Mouse (Mus musculus): ENCODE results near the gene Cdk2. TPM values are rescaled to one million over a fixed set of nuclear protein-coding genes. Genes with fewer than 3 reads are reported as not detected.
"Not testable (repeated sequence)": the region's sequence is repeated elsewhere in the genome, so short reads cannot be mapped to it uniquely, and the experiment has no call there.

The Cdk2 gene
- total RNA-seq, 2 experiments from 2014 or later: 2.0 to 3.0 TPM

- no peak for DNase-seq (ENCODE audit: low spot score in 2 of 2)
- H3K4me3 ChIP-seq: peak overlapping the region; percentile 42
- TF ChIP-seq CTCF (conservative IDR thresholded peaks at IDR 0.05): no peak
- no peak overlapping the region for H3K27ac ChIP-seq
Observed at GRCm38 (mm10) chr10:128737435-128737834, 32.6 kb upstream of the Cdk2 start.

- H3K4me3 ChIP-seq: no peak overlapping the region
- no peak overlapping the region for H3K27ac ChIP-seq
- no peak for DNase-seq (ENCODE audit: low spot score in 2 of 2)
- no peak for TF ChIP-seq CTCF (conservative IDR thresholded peaks at IDR 0.05)
Observed at GRCm38 (mm10) chr10:128731992-128732391, 27.2 kb upstream of the Cdk2 start.

- no peak overlapping the region for H3K27ac ChIP-seq
- H3K4me3 ChIP-seq: no peak overlapping the region
- peak; percentile 97 for TF ChIP-seq CTCF (conservative IDR thresholded peaks at IDR 0.05)
- DNase-seq (ENCODE audit: low spot score in 2 of 2): peak; percentile 46 to 70
Observed at GRCm38 (mm10) chr10:128731002-128731433, 26.2 kb upstream of the Cdk2 start.

GRCm38 (mm10) chr10:128728059-128728458, 23.2 kb upstream of the Cdk2 start:
- no peak overlapping the region for H3K27ac ChIP-seq
- no peak overlapping the region for H3K4me3 ChIP-seq
- DNase-seq (ENCODE audit: low spot score in 2 of 2): no peak
- no peak for TF ChIP-seq CTCF (conservative IDR thresholded peaks at IDR 0.05)

- not testable (repeated sequence) for H3K27ac ChIP-seq; H3K4me3 ChIP-seq; DNase-seq (ENCODE audit: low spot score in 2 of 2)
Observed at GRCm38 (mm10) chr10:128725466-128725865, 20.6 kb upstream of the Cdk2 start.

- Histone ChIP-seq H3K27ac (no peak overlapping the region), H3K4me3 (no peak overlapping the region)
- no peak for DNase-seq (ENCODE audit: low spot score in 2 of 2)
- TF ChIP-seq CTCF (conservative IDR thresholded peaks at IDR 0.05): no peak
Observed at GRCm38 (mm10) chr10:128715559-128716537, 11.0 kb upstream of the Cdk2 start.

GRCm38 (mm10) chr10:128711318-128711717, 6.5 kb upstream of the Cdk2 start:
- DNase-seq (ENCODE audit: low spot score in 2 of 2); H3K27ac ChIP-seq; H3K4me3 ChIP-seq: not testable (repeated sequence)

GRCm38 (mm10) chr10:128705317-128705693, 474 bp upstream of the Cdk2 start:
- DNase-seq (ENCODE audit: low spot score in 2 of 2): no peak
- no peak for TF ChIP-seq CTCF (conservative IDR thresholded peaks at IDR 0.05)
- Histone ChIP-seq H3K27ac (peak overlapping the region; percentile 76), H3K4me3 (peak overlapping the region; percentile 86)

GRCm38 (mm10) chr10:128703895-128704294, 936 bp downstream of the Cdk2 start, which contains the start of gene Pmel:
Gene Pmel, plus strand, starts transcription at chr10:128704195.
- no peak for DNase-seq (ENCODE audit: low spot score in 2 of 2)
- Histone ChIP-seq H3K4me3 (peak within 1 kb of the TSS; percentile 86), H3K27ac (peak within 1 kb of the TSS; percentile 79)
- TF ChIP-seq CTCF (conservative IDR thresholded peaks at IDR 0.05): no peak

- H3K27ac ChIP-seq: no peak overlapping the region
- TF ChIP-seq CTCF (conservative IDR thresholded peaks at IDR 0.05): no peak
- DNase-seq (ENCODE audit: low spot score in 2 of 2): no peak
Observed at GRCm38 (mm10) chr10:128702328-128703007, 2.4 kb downstream of the Cdk2 start.

GRCm38 (mm10) chr10:128700712-128701111, 4.1 kb downstream of the Cdk2 start:
- TF ChIP-seq CTCF (conservative IDR thresholded peaks at IDR 0.05): no peak
- Histone ChIP-seq H3K27ac (no peak overlapping the region), H3K4me3 (no peak overlapping the region)
- no peak for DNase-seq (ENCODE audit: low spot score in 2 of 2)

More at GRCm38 (mm10) chr10:128702328-128703007, 2.4 kb downstream of the Cdk2 start:
- H3K4me3 ChIP-seq: no peak overlapping the region

- no peak overlapping the region for H3K27ac ChIP-seq
- no peak for DNase-seq (ENCODE audit: low spot score in 2 of 2)
Observed at GRCm38 (mm10) chr10:128699611-128700010, 5.2 kb downstream of the Cdk2 start.

GRCm38 (mm10) chr10:128699006-128699405, 5.8 kb downstream of the Cdk2 start:
- H3K27ac ChIP-seq: no peak overlapping the region; the same call in 1 of the 2 replicates
- DNase-seq (ENCODE audit: low spot score in 2 of 2): no peak
- TF ChIP-seq CTCF (conservative IDR thresholded peaks at IDR 0.05): no peak
- no peak overlapping the region for H3K4me3 ChIP-seq

More at GRCm38 (mm10) chr10:128699611-128700010, 5.2 kb downstream of the Cdk2 start:
- no peak for TF ChIP-seq CTCF (conservative IDR thresholded peaks at IDR 0.05)
- H3K4me3 ChIP-seq: no peak overlapping the region

Data from layer of hippocampus, adult 2 months (tissue).